10 mouse cellular contexts compared by ENCODE assay signal in genomic region chr4:128374051-128374450, GRCm38 (mm10).
"Had no signal": no experiment of that assay in that cellular context is flagged by ENCODE, and none has a peak within 500 bp of the region (broad histone marks: within the 10 kb centered on the region; RNA-seq: fewer than 3 reads in every experiment).

No protein-coding gene starts in this region.

- H3K9ac ChIP-seq: liver, embryonic 13.5 days had no signal

- H3K27me3 ChIP-seq: liver, embryonic 13.5 days had no signal

- DNase-seq: kidney, postnatal 14 days; kidney, postnatal 4 days; liver, embryonic 13.5 days; lung, adult 2 months; lung, postnatal 14 days; lung, postnatal 4 days; midbrain, embryonic 14.5 days; thymus, postnatal 25 days had no signal

- H3K4me2 ChIP-seq: liver, embryonic 13.5 days; midbrain, embryonic 11.5 days had no signal

- H3K36me3 ChIP-seq: liver, embryonic 13.5 days had no signal

- H3K9me3 ChIP-seq: liver, embryonic 13.5 days had no signal

- H3K4me1 ChIP-seq: liver, embryonic 13.5 days had no signal

- H3K4me3 ChIP-seq: liver, embryonic 13.5 days had no signal

- H3K27ac ChIP-seq: liver, embryonic 13.5 days; stomach, postnatal 0 days had no signal
